Mouse (Mus musculus) ES-E14 (cell line): Measurements from ENCODE around the gene Lad1.

Experiments
- CHD2 ChIP-seq: IDR thresholded peaks from 2 replicates; pipeline ENCODE4 v1.6.1; 2014; ENCODE audit warnings: mild to moderate bottlenecking, low read depth, low read length, inconsistent platforms
- HCFC1 ChIP-seq: IDR thresholded peaks from 2 replicates; pipeline ENCODE4 v1.6.1; 2012; ENCODE audit warnings: low read length, inconsistent platforms, borderline replicate concordance; ENCODE audit not compliant: insufficient read depth
- ZC3H11A ChIP-seq: IDR thresholded peaks from 2 replicates; pipeline ENCODE4 v1.6.1; 2012; ENCODE audit warnings: low read depth, mild to moderate bottlenecking, inconsistent platforms, low read length, borderline replicate concordance

DNA sequence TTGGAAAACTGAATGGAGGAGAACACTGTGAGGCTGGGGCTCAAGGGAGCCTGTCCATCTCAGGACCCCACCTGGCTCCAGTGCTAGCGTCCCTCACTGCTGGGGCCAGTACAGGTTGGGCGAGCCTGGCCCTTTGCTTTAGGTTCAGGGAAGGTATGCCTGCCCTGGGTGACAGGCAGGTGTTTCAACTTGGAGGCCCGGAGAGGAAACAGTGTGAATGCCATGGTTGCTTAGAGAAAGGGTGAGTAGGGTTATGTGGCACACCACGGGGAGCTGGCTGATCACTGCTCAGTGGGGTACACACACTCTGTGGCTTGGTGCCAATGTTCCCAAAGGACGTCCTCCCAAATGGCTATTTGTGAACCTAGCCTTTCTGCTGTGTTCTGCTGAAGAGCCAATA is 3.9 kb upstream of the Lad1 start:
- TF ChIP-seq HCFC1 (no peak), ZC3H11A (no peak), CHD2 (no peak)
